Mouse (Mus musculus): Measurements from ENCODE around the gene Wipf1. TPM values are rescaled to one million over a fixed set of nuclear protein-coding genes. Genes with fewer than 3 reads are reported as not detected.

The Wipf1 gene
- polyA plus RNA-seq, 1 experiment from 2014 or later, result 7.8 TPM

GRCm38 (mm10) chr2:73463431-73464194, 65.9 kb downstream of the Wipf1 start:
- no peak for ATAC-seq (replicated peaks; ENCODE audit: insufficient number of reproducible peaks, low FRiP score, low TSS enrichment)
- Histone ChIP-seq H3K4me1 (ENCODE audit: control insufficient read depth, insufficient read depth, low read length) (peaks cover 15% of the 10 kb centered on the region), H3K27ac (ENCODE audit: low read depth, low read length) (peak overlapping the region; percentile 41), H3K4me3 (ENCODE audit: low read depth, low read length) (no peak overlapping the region), H3K27me3 (ENCODE audit: control insufficient read depth, insufficient read depth, low read length) (no peaks in the 10 kb centered on the region), H3K4me2 (no peak overlapping the region), H3K9ac (ENCODE audit: low read depth, low read length) (0 out of 2 replicates have a peak overlapping the region, but pooled peaks have one; percentile 34), H3K36me3 (ENCODE audit: control insufficient read depth, insufficient read depth, low read length) (no peaks in the 10 kb centered on the region), H3K9me3 (replicated peaks; ENCODE audit: control insufficient read depth, low read length) (no peaks in the 10 kb centered on the region)
- 23% methylated on average over 7 of the region's 7 CpGs for WGBS (ENCODE audit: insufficient replicate concordance)

- Histone ChIP-seq H3K27me3 (ENCODE audit: control insufficient read depth, insufficient read depth, low read length) (no peaks in the 10 kb centered on the region), H3K36me3 (ENCODE audit: control insufficient read depth, insufficient read depth, low read length) (no peaks in the 10 kb centered on the region), H3K27ac (ENCODE audit: low read depth, low read length) (no peak overlapping the region), H3K9me3 (replicated peaks; ENCODE audit: control insufficient read depth, low read length) (no peaks in the 10 kb centered on the region), H3K4me3 (ENCODE audit: low read depth, low read length) (no peak overlapping the region), H3K9ac (ENCODE audit: low read depth, low read length) (no peak overlapping the region), H3K4me2 (no peak overlapping the region), H3K4me1 (ENCODE audit: control insufficient read depth, insufficient read depth, low read length) (peaks cover 15% of the 10 kb centered on the region)
- WGBS (ENCODE audit: insufficient replicate concordance), result 81% methylated on average over 12 of the region's 12 CpGs
- ATAC-seq (replicated peaks; ENCODE audit: insufficient number of reproducible peaks, low FRiP score, low TSS enrichment), result no peak
These were observed 66.7 kb downstream of the Wipf1 start for GRCm38 (mm10) chr2:73462757-73463339.

- H3K9me3 ChIP-seq (replicated peaks; ENCODE audit: control insufficient read depth, low read length), result no peaks in the 10 kb centered on the region
- H3K36me3 ChIP-seq (ENCODE audit: control insufficient read depth, insufficient read depth, low read length), result no peaks in the 10 kb centered on the region
- no peak overlapping the region for H3K27ac ChIP-seq (ENCODE audit: low read depth, low read length)
- no peak overlapping the region for H3K9ac ChIP-seq (ENCODE audit: low read depth, low read length)
- H3K27me3 ChIP-seq (ENCODE audit: control insufficient read depth, insufficient read depth, low read length), result no peaks in the 10 kb centered on the region
- H3K4me2 ChIP-seq, result no peak overlapping the region
- ATAC-seq (replicated peaks; ENCODE audit: insufficient number of reproducible peaks, low FRiP score, low TSS enrichment), result no peak
- peaks cover 15% of the 10 kb centered on the region for H3K4me1 ChIP-seq (ENCODE audit: control insufficient read depth, insufficient read depth, low read length)
- no peak overlapping the region for H3K4me3 ChIP-seq (ENCODE audit: low read depth, low read length)
- WGBS (ENCODE audit: insufficient replicate concordance), result 81% methylated on average over 2 of the region's 2 CpGs
These were observed 67.3 kb downstream of the Wipf1 start for GRCm38 (mm10) chr2:73462265-73462664.

GRCm38 (mm10) chr2:73460168-73460567, 69.4 kb downstream of the Wipf1 start:
- no peak overlapping the region for H3K27ac ChIP-seq (ENCODE audit: low read depth, low read length)
- no peaks in the 10 kb centered on the region for H3K9me3 ChIP-seq (replicated peaks; ENCODE audit: control insufficient read depth, low read length)
- peaks cover 15% of the 10 kb centered on the region for H3K4me1 ChIP-seq (ENCODE audit: control insufficient read depth, insufficient read depth, low read length)
- no peaks in the 10 kb centered on the region for H3K36me3 ChIP-seq (ENCODE audit: control insufficient read depth, insufficient read depth, low read length)
- 41% methylated on average over 3 of the region's 3 CpGs for WGBS (ENCODE audit: insufficient replicate concordance)
- no peak overlapping the region for H3K4me2 ChIP-seq
- H3K9ac ChIP-seq (ENCODE audit: low read depth, low read length), result no peak overlapping the region
- no peak for ATAC-seq (replicated peaks; ENCODE audit: insufficient number of reproducible peaks, low FRiP score, low TSS enrichment)
- H3K27me3 ChIP-seq (ENCODE audit: control insufficient read depth, insufficient read depth, low read length), result no peaks in the 10 kb centered on the region
- no peak overlapping the region for H3K4me3 ChIP-seq (ENCODE audit: low read depth, low read length)

- Histone ChIP-seq H3K9ac (ENCODE audit: low read depth, low read length) (no peak overlapping the region), H3K4me3 (ENCODE audit: low read depth, low read length) (no peak overlapping the region), H3K27me3 (ENCODE audit: control insufficient read depth, insufficient read depth, low read length) (no peaks in the 10 kb centered on the region), H3K9me3 (replicated peaks; ENCODE audit: control insufficient read depth, low read length) (no peaks in the 10 kb centered on the region), H3K4me1 (ENCODE audit: control insufficient read depth, insufficient read depth, low read length) (peaks cover 15% of the 10 kb centered on the region), H3K27ac (ENCODE audit: low read depth, low read length) (no peak overlapping the region), H3K4me2 (no peak overlapping the region), H3K36me3 (ENCODE audit: control insufficient read depth, insufficient read depth, low read length) (no peaks in the 10 kb centered on the region)
- WGBS (ENCODE audit: insufficient replicate concordance), result 72% methylated on average over 4 of the region's 4 CpGs
- ATAC-seq (replicated peaks; ENCODE audit: insufficient number of reproducible peaks, low FRiP score, low TSS enrichment), result no peak
These were observed 69.9 kb downstream of the Wipf1 start for GRCm38 (mm10) chr2:73459607-73460153.

- no peak overlapping the region for H3K9ac ChIP-seq (ENCODE audit: low read depth, low read length)
- no peak overlapping the region for H3K27ac ChIP-seq (ENCODE audit: low read depth, low read length)
- H3K4me1 ChIP-seq (ENCODE audit: control insufficient read depth, insufficient read depth, low read length), result peaks cover 5% of the 10 kb centered on the region
- no peak overlapping the region for H3K4me2 ChIP-seq
- H3K27me3 ChIP-seq (ENCODE audit: control insufficient read depth, insufficient read depth, low read length), result no peaks in the 10 kb centered on the region
- ATAC-seq (replicated peaks; ENCODE audit: insufficient number of reproducible peaks, low FRiP score, low TSS enrichment), result no peak
- WGBS (ENCODE audit: insufficient replicate concordance), result 78% methylated on average over 6 of the region's 6 CpGs
- no peak overlapping the region for H3K4me3 ChIP-seq (ENCODE audit: low read depth, low read length)
- no peaks in the 10 kb centered on the region for H3K9me3 ChIP-seq (replicated peaks; ENCODE audit: control insufficient read depth, low read length)
- H3K36me3 ChIP-seq (ENCODE audit: control insufficient read depth, insufficient read depth, low read length), result no peaks in the 10 kb centered on the region
These were observed 72.6 kb downstream of the Wipf1 start for GRCm38 (mm10) chr2:73456886-73457285.

DNA sequence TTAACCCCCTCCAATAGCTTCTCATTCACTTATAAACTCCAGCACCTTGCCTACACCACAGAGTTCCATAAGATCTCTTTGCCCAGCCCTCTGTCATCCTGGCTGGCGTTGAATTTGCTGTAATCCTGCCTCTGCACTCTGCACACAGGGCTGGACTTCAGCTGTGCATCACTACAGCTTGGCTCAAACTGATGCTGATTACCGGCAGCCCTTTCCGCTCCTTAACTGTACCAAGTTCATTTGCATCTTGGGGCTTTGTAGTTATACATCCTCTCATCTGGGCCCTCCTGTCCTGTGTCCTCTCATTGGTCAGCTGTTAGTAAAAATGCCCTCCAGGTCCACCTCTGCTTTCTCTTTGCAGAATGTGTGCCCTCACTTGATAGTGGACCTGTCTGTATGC, 73.4 kb downstream of the Wipf1 start:
- no peak overlapping the region for H3K27ac ChIP-seq (ENCODE audit: low read depth, low read length)
- 84% methylated on average over 3 of the region's 3 CpGs for WGBS (ENCODE audit: insufficient replicate concordance)

GRCm38 (mm10) chr2:73455541-73455940, 74.0 kb downstream of the Wipf1 start:
- Histone ChIP-seq H3K4me2 (no peak overlapping the region), H3K27ac (ENCODE audit: low read depth, low read length) (no peak overlapping the region), H3K4me3 (ENCODE audit: low read depth, low read length) (no peak overlapping the region), H3K9ac (ENCODE audit: low read depth, low read length) (no peak overlapping the region), H3K4me1 (ENCODE audit: control insufficient read depth, insufficient read depth, low read length) (peaks cover 5% of the 10 kb centered on the region), H3K27me3 (ENCODE audit: control insufficient read depth, insufficient read depth, low read length) (no peaks in the 10 kb centered on the region), H3K36me3 (ENCODE audit: control insufficient read depth, insufficient read depth, low read length) (no peaks in the 10 kb centered on the region), H3K9me3 (replicated peaks; ENCODE audit: control insufficient read depth, low read length) (no peaks in the 10 kb centered on the region)
- ATAC-seq (replicated peaks; ENCODE audit: insufficient number of reproducible peaks, low FRiP score, low TSS enrichment), result no peak
- 76% methylated on average over 4 of the region's 4 CpGs for WGBS (ENCODE audit: insufficient replicate concordance)

More for the DNA sequence above, 73.4 kb downstream of the Wipf1 start:
- H3K9me3 ChIP-seq (replicated peaks; ENCODE audit: control insufficient read depth, low read length), result no peaks in the 10 kb centered on the region
- H3K4me1 ChIP-seq (ENCODE audit: control insufficient read depth, insufficient read depth, low read length), result peaks cover 5% of the 10 kb centered on the region
- H3K4me2 ChIP-seq, result no peak overlapping the region
- H3K4me3 ChIP-seq (ENCODE audit: low read depth, low read length), result no peak overlapping the region
- ATAC-seq (replicated peaks; ENCODE audit: insufficient number of reproducible peaks, low FRiP score, low TSS enrichment), result no peak
- H3K9ac ChIP-seq (ENCODE audit: low read depth, low read length), result no peak overlapping the region
- no peaks in the 10 kb centered on the region for H3K27me3 ChIP-seq (ENCODE audit: control insufficient read depth, insufficient read depth, low read length)
- H3K36me3 ChIP-seq (ENCODE audit: control insufficient read depth, insufficient read depth, low read length), result no peaks in the 10 kb centered on the region
